Mouse (Mus musculus) hindbrain, embryonic 16.5 days (tissue): ENCODE data around the gene Rgma. TPM values are rescaled to one million over a fixed set of nuclear protein-coding genes. Genes with fewer than 3 reads are reported as not detected.

Experiments used
- ATAC-seq: fragments of 200-750 bp; cut with Nextera tagmentation; 2 replicates; pipeline ENCODE4 v1.8.0; 2017; ENCODE audit warnings: moderate TSS enrichment, moderate library complexity
- H3K27ac ChIP-seq: fragments of 300-500 bp; sonication (generic); 2 replicates; pipeline ENCODE4 v1.5.1; 2014; ENCODE audit warnings: low read depth, mild to moderate bottlenecking, control low read depth, low read length, moderate library complexity
- H3K27me3 ChIP-seq: fragments of 300-500 bp; sonication (generic); replicated peaks from 2 replicates; pipeline ENCODE4 v1.6.1; 2014; ENCODE audit warnings: low read length; ENCODE audit not compliant: control insufficient read depth, insufficient read depth
- H3K36me3 ChIP-seq: fragments of 300-500 bp; sonication (generic); 2 replicates; pipeline ENCODE4 v1.6.1; 2014; ENCODE audit warnings: mild to moderate bottlenecking, low read length, moderate library complexity, mixed read lengths; ENCODE audit not compliant: control insufficient read depth, insufficient read depth
- H3K4me1 ChIP-seq: fragments of 300-500 bp; sonication (generic); 2 replicates; pipeline ENCODE4 v1.6.1; 2014; ENCODE audit warnings: low read depth, low read length; ENCODE audit not compliant: control insufficient read depth, insufficient read depth
- H3K4me2 ChIP-seq: fragments of 300-500 bp; sonication (generic); 2 replicates; pipeline ENCODE4 v1.6.1; 2014; ENCODE audit warnings: mild to moderate bottlenecking, low read length, control low read depth, moderate library complexity
- H3K4me3 ChIP-seq: fragments of 300-500 bp; sonication (generic); 2 replicates; pipeline ENCODE4 v1.5.1; 2014; ENCODE audit warnings: mild to moderate bottlenecking, low read length, control low read depth, moderate library complexity
- H3K9ac ChIP-seq: fragments of 300-500 bp; sonication (generic); 2 replicates; pipeline ENCODE4 v1.6.1; 2014; ENCODE audit warnings: low read depth, mild to moderate bottlenecking, control low read depth, low read length, moderate library complexity
- H3K9me3 ChIP-seq: fragments of 300-500 bp; sonication (generic); 2 replicates; pipeline ENCODE4 v1.6.1; 2014; ENCODE audit warnings: mild to moderate bottlenecking, low read length, moderate library complexity; ENCODE audit not compliant: control insufficient read depth
- WGBS: fragments of 180-500 bp; shearing (Covaris S2); extraction: QIAGEN DNeasy Blood & Tissue Kit; methylation state at CpG from one replicate; pipeline ENCODE4 v1.1.7; 2014; 5-methylcytosine and 5-hydroxymethylcytosine counted together
- polyA plus RNA-seq: library from polyadenylated mRNA; unstranded; fragments of >200 nt; fragmentation: Nextera tagmentation; extraction: Ambion mirVana; gene quantifications from 2 replicates; pipeline ENCODE4 v1.2.1, GENCODE M21; 2015

Gene Rgma
- polyA plus RNA-seq, 1 experiment from 2014 or later, result 30.9 TPM

DNA sequence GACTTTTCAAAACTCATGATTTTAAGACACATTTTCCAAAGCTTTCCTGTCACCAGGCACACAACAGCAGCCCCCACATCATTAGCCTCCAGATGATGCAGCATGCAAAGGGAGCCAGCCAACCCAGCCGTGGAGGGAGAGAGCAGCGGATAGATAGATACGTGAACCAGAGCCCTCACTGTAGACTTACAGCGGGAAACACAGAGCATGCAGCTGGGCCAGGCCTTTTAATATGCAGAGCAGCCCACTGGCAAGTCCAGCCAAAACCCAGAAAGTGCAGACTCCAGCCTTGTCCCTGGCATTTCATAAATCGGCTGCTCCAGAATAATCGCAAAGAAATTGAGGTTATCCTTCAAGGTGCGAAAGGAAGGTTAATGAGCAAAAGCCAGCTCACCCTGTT, 9.3 kb upstream of the Rgma start:
- ATAC-seq, result peak; percentile 76
- WGBS, result 43% methylated on average over 7 of the region's 7 CpGs

DNA sequence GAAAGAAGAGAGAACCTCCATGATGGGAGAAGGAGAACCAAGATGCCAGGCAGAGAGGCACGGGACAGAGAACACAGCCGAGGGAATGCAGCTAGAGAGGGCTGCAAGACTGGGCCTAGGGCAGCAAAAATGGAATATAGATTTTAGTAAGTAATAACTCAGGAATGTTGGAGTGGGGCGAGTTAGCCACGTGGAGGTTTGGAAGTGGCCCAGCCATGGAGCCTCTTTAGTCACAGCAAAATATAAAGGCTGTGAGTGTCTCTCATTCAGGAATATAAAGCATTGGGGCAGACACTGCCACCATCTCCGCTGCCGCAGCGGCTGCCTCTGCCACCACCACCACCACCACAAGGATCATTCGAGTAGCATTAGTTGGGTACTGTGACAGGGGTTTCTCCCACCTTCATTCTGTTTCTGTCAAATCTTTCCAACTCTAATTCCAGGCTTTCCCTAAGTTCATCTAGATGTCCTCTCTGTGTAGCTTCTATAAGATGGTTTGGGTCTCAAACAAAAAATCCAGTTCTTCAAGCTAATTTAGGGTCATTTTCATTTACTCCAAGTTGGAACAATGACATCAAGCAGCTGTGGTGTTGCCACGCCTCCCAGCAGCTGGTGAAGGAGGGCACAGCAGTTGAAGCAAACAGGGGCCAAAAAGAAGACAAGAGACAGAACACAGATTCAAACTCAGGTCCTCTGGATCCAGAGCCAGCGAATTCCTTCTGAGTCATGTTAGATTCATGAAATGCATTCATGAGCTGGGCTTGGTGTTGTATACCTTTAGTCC, 7.4 kb upstream of the Rgma start:
- no peaks in the 10 kb centered on the region for H3K9me3 ChIP-seq
- H3K9ac ChIP-seq, result no peak overlapping the region
- no peak overlapping the region for H3K4me2 ChIP-seq
- H3K27ac ChIP-seq, result no peak overlapping the region
- no peak for ATAC-seq
- H3K36me3 ChIP-seq, result no peaks in the 10 kb centered on the region
- H3K4me1 ChIP-seq, result peaks cover 17% of the 10 kb centered on the region
- 85% methylated on average over 10 of the region's 10 CpGs for WGBS
- H3K4me3 ChIP-seq, result no peak overlapping the region
- no peaks in the 10 kb centered on the region for H3K27me3 ChIP-seq

More for the DNA sequence above, 9.3 kb upstream of the Rgma start:
- Histone ChIP-seq H3K27me3 (no peaks in the 10 kb centered on the region), H3K9ac (no peak overlapping the region), H3K4me3 (no peak overlapping the region), H3K27ac (no peak overlapping the region), H3K36me3 (no peaks in the 10 kb centered on the region), H3K4me2 (no peak overlapping the region), H3K4me1 (peaks cover 8% of the 10 kb centered on the region), H3K9me3 (no peaks in the 10 kb centered on the region)

DNA sequence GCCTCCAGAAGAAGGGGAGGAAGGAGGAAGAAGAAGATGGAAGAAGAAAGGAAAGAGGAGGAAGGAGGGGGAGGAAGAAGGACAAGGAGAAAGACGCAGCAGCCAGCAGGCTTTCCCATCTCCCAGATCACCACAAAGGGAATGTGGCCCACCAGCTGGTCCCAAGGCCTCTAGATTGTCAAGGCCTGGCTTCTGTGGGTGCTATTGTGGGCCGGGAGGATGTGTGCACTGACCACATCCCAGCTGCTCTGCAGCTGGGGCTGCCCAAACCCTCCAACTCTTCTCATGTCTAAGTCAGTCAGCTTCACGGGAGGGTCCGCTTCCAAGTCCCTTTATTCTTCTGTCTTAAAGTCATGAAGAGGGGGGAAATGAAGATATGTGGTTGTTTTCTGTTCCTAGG, 5.3 kb upstream of the Rgma start:
- Histone ChIP-seq H3K9me3 (no peaks in the 10 kb centered on the region), H3K27ac (no peak overlapping the region)
- WGBS, result 73% methylated on average over 4 of the region's 4 CpGs

DNA sequence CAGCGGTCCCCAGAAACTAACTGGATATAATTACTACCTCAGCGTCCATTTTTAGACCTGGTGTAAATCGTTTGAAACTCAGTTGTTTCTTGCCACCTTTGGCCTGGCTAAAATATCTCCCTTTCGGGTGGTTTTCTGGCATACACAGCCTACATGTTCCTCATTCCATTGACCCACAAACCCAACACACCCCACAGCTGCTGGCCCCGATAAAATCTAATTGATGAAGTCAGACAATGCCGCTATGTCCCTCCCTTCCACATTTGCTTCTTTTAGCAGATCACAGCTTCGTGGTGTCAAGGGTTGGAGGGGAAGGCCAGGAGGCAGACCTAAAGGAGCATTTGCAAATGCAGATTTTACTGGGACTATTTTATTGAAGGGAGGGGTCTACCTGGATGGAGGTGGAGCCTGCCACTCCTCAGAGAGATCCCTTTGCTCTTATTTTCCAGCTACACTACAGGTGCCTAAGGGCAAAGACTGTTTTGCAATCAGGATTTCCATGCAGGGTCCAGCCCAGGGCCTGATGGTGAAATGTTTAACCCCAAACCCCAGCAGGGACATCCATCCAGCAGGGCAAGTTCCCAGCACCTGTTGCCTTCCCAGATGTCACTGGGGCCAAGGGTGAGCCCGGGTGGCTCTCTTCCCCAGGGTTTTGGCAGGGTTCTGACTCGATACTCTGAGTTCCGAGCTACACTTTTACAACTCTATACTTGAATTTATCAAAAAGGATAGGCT, 3.6 kb upstream of the Rgma start:
- 49% methylated on average over 10 of the region's 10 CpGs for WGBS
- Histone ChIP-seq H3K27me3 (no peaks in the 10 kb centered on the region), H3K36me3 (no peaks in the 10 kb centered on the region), H3K27ac (no peak overlapping the region), H3K4me3 (peak overlapping the region; percentile 38; the same call in 1 of the 2 replicates), H3K4me2 (peak overlapping the region; percentile 71), H3K4me1 (peaks cover 14% of the 10 kb centered on the region), H3K9me3 (no peaks in the 10 kb centered on the region), H3K9ac (peak overlapping the region; percentile 54; the same call in 1 of the 2 replicates)
- no peak for ATAC-seq

More for the DNA sequence above, 5.3 kb upstream of the Rgma start:
- no peaks in the 10 kb centered on the region for H3K36me3 ChIP-seq
- ATAC-seq, result no peak
- peaks cover 17% of the 10 kb centered on the region for H3K4me1 ChIP-seq
- H3K9ac ChIP-seq, result no peak overlapping the region
- H3K4me2 ChIP-seq, result no peak overlapping the region
- H3K4me3 ChIP-seq, result no peak overlapping the region
- H3K27me3 ChIP-seq, result no peaks in the 10 kb centered on the region

GRCm38 (mm10) chr7:73372352-73372970, 2.8 kb upstream of the Rgma start:
- no peak for ATAC-seq
- Histone ChIP-seq H3K27me3 (no peaks in the 10 kb centered on the region), H3K4me3 (peak overlapping the region; percentile 38), H3K9me3 (no peaks in the 10 kb centered on the region), H3K9ac (peak overlapping the region; percentile 54), H3K27ac (peak overlapping the region; percentile 27; the same call in 1 of the 2 replicates), H3K4me2 (peak overlapping the region; percentile 71), H3K36me3 (no peaks in the 10 kb centered on the region), H3K4me1 (peaks cover 16% of the 10 kb centered on the region)
- 2% methylated on average over 29 of the region's 29 CpGs for WGBS

- Histone ChIP-seq H3K36me3 (no peaks in the 10 kb centered on the region), H3K9me3 (no peaks in the 10 kb centered on the region), H3K9ac (peak overlapping the region; percentile 90), H3K27me3 (no peaks in the 10 kb centered on the region), H3K4me2 (peak overlapping the region; percentile 90), H3K4me3 (peak overlapping the region; percentile 73), H3K4me1 (peaks cover 18% of the 10 kb centered on the region), H3K27ac (peak overlapping the region; percentile 93)
- WGBS, result under 1% methylated on average over 14 of the region's 14 CpGs
- ATAC-seq, result peak; percentile 75
Measured at GRCm38 (mm10) chr7:73374727-73375126, 582 bp upstream of the Rgma start.

GRCm38 (mm10) chr7:73376101-73377001, 1.0 kb downstream of the Rgma start:
- Histone ChIP-seq H3K9me3 (no peaks in the 10 kb centered on the region), H3K4me3 (peak overlapping the region; percentile 73), H3K4me2 (peak overlapping the region; percentile 90), H3K27ac (peak overlapping the region; percentile 93), H3K4me1 (peaks cover 18% of the 10 kb centered on the region), H3K27me3 (no peaks in the 10 kb centered on the region), H3K9ac (peak overlapping the region; percentile 90), H3K36me3 (no peaks in the 10 kb centered on the region)
- under 1% methylated on average over 39 of the region's 39 CpGs for WGBS
- ATAC-seq, result peak; percentile 46

DNA sequence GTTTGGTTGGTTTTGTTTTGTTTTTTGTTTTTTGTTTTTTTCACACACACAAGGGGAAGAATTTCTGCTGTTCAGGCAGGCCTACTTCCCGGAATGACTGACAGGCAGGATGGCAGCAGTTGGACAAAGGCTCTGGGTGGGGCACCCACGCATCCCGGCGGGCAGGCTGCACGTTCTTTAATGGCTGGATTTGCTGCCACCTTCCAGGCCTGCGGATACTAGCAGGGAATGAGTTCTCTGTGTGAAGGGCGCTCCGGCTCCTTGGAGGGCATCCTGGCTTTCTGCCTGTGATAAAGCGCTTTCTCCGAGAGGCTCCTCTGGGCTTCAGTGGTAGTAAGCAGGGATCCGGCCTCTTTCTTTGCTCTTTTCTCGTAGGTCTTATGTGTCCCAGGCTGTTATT, 2.0 kb downstream of the Rgma start:
- peak overlapping the region; percentile 90 for H3K4me2 ChIP-seq
- H3K9ac ChIP-seq, result peak overlapping the region; percentile 90
- peak overlapping the region; percentile 73 for H3K4me3 ChIP-seq
- no peak for ATAC-seq
- H3K27me3 ChIP-seq, result no peaks in the 10 kb centered on the region
- 11% methylated on average over 12 of the region's 12 CpGs for WGBS
- peak overlapping the region; percentile 93 for H3K27ac ChIP-seq
- no peaks in the 10 kb centered on the region for H3K36me3 ChIP-seq
- no peaks in the 10 kb centered on the region for H3K9me3 ChIP-seq
- H3K4me1 ChIP-seq, result peaks cover 15% of the 10 kb centered on the region
